Mouse (Mus musculus) forebrain, embryonic 10.5 days (tissue): Measurements from ENCODE around the gene Tm4sf19. TPM values are rescaled to one million over a fixed set of nuclear protein-coding genes. Genes with fewer than 3 reads are reported as not detected.
"Not testable (repeated sequence)": the region's sequence is repeated elsewhere in the genome, so short reads cannot be mapped to it uniquely, and the experiment has no call there.

Experiments
- DNase-seq: peaks from one replicate; pipeline ENCODE4 v3.0.0-alpha.2; 2017; ENCODE audit warnings: low spot score; ENCODE audit errors: extremely low spot score
- H3K27ac ChIP-seq: fragments of 300-500 bp; sonication (generic); 2 replicates; pipeline ENCODE4 v1.5.1; 2016; ENCODE audit warnings: mild to moderate bottlenecking
- H3K27me3 ChIP-seq: fragments of 300-500 bp; sonication (generic); 2 replicates; pipeline ENCODE4 v1.6.1; 2016; ENCODE audit warnings: mild to moderate bottlenecking; ENCODE audit not compliant: poor library complexity, severe bottlenecking
- H3K36me3 ChIP-seq: fragments of 300-500 bp; sonication (generic); replicated peaks from 2 replicates; pipeline ENCODE4 v1.6.1; 2016; ENCODE audit warnings: mild to moderate bottlenecking, moderate library complexity
- H3K4me1 ChIP-seq: fragments of 300-500 bp; sonication (generic); 2 replicates; pipeline ENCODE4 v1.6.1; 2016
- H3K4me3 ChIP-seq: fragments of 300-500 bp; sonication (generic); 2 replicates; pipeline ENCODE4 v1.5.1; 2016; ENCODE audit warnings: mild to moderate bottlenecking, moderate library complexity
- H3K9me3 ChIP-seq: fragments of 300-500 bp; sonication (generic); 2 replicates; pipeline ENCODE4 v1.6.1; 2016; ENCODE audit warnings: mild to moderate bottlenecking, moderate library complexity
- WGBS: fragments of 180-500 bp; shearing (Covaris S2); methylation state at CpG from one replicate; pipeline ENCODE4 v1.1.7; 2016; 5-methylcytosine and 5-hydroxymethylcytosine counted together
- polyA plus RNA-seq: library from polyadenylated mRNA; unstranded; fragments of >200 nt; fragmentation: Nextera tagmentation; extraction: Ambion mirVana; gene quantifications from 2 replicates; pipeline ENCODE4 v1.2.1, GENCODE M21; 2016

Gene Tm4sf19
- polyA plus RNA-seq, 1 experiment from 2014 or later, result not detected

DNA sequence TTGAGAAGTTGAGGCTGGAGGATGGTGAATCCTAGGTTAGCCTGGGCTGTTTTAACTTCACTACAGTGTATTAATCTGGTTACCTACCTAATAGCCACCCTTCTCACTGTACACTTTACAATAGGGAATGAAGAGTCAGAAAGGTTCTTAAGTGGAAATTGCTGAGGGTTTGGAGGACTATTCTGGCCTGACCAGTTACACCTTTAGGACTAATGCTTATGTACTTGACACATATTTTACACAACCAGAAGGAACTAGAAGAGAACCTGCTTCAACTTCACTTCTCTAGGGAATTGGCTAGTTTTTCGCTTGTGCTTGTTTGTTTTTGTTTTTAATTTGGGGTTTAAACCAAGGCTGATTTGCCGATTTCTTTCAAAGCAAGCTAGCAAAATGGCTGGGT is 32.8 kb downstream of the Tm4sf19 start:
- peaks cover 27% of the 10 kb centered on the region for H3K4me1 ChIP-seq
- no peaks in the 10 kb centered on the region for H3K27me3 ChIP-seq
- no peak for DNase-seq
- H3K36me3 ChIP-seq, result no peaks in the 10 kb centered on the region
- WGBS, result 76% methylated on average over 2 of the region's 2 CpGs
- no peak overlapping the region for H3K4me3 ChIP-seq
- no peaks in the 10 kb centered on the region for H3K9me3 ChIP-seq
- H3K27ac ChIP-seq, result no peak overlapping the region

DNA sequence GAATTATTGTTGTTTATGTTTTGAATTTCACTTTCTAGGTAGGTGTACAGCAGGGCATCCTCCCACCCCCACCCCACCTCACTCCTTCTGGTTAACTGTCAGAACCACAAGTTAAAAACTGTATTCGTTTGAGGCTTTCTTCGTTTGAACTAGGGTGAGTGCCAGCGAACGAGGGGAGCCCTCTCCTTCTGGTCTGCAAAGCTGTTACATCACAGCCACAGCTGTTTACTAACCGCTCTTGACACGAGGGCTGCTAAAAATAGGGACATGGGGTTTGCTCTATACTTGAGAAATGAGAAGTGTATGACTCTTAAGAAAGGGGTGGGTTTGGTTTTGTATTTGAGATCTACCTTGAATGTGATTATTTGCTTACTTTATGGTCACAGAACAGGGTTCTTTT is 33.8 kb downstream of the Tm4sf19 start:
- H3K36me3 ChIP-seq, result no peaks in the 10 kb centered on the region
- DNase-seq, result no peak
- 72% methylated on average over 6 of the region's 6 CpGs for WGBS

DNA sequence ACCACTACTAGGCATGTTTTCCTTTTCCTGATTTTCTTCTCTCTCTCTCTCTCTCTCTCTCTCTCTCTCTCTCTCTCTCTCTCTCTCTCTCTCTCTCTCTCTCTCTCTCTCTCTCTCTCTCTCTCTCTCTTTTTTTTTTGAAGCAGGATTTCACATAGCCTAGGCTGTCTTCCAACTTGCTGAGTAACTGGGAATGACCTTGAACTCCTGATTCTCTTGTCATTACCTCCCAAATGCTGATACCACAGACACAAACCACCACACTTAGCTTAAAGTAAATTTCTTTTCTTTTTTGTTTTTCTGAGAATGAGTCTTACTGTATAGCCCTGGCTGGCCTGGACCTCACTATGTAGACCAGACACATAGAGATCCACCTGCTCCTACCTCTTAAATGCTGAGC is 34.4 kb downstream of the Tm4sf19 start:
- Histone ChIP-seq H3K9me3 (no peaks in the 10 kb centered on the region), H3K36me3 (no peaks in the 10 kb centered on the region), H3K27ac (no peak overlapping the region), H3K4me1 (peaks cover 21% of the 10 kb centered on the region), H3K4me3 (no peak overlapping the region), H3K27me3 (no peaks in the 10 kb centered on the region)
- DNase-seq, result no peak

More for the DNA sequence above, 33.8 kb downstream of the Tm4sf19 start:
- H3K9me3 ChIP-seq, result no peaks in the 10 kb centered on the region
- no peak overlapping the region for H3K27ac ChIP-seq
- H3K4me3 ChIP-seq, result no peak overlapping the region
- no peaks in the 10 kb centered on the region for H3K27me3 ChIP-seq
- H3K4me1 ChIP-seq, result peaks cover 27% of the 10 kb centered on the region

DNA sequence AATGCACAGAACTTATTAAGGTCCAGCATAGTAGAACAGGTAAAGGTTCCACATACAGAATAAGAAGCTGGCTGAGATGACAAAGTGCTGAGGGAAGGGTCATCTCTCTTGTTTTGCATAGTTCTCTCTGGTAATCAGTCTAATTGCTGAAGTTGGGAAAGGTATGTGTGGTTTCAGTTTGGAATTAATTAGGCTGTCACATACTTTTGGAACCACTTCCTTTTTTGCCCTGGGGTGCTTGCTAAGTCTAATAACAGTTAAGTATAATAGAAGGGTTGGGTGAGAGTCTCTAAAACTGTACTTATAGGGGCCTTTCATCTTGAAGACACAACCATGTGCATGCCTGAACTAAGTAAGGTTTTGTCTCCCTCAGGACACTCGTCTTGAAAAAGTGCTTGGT is 36.4 kb downstream of the Tm4sf19 start:
- Histone ChIP-seq H3K27me3 (no peaks in the 10 kb centered on the region), H3K4me3 (no peak overlapping the region), H3K36me3 (peaks cover 8% of the 10 kb centered on the region; the same call in 1 of the 2 replicates), H3K4me1 (peaks cover 5% of the 10 kb centered on the region), H3K9me3 (no peaks in the 10 kb centered on the region), H3K27ac (no peak overlapping the region)
- WGBS, result 68% methylated on average over 1 of the region's 1 CpGs
- DNase-seq, result no peak

DNA sequence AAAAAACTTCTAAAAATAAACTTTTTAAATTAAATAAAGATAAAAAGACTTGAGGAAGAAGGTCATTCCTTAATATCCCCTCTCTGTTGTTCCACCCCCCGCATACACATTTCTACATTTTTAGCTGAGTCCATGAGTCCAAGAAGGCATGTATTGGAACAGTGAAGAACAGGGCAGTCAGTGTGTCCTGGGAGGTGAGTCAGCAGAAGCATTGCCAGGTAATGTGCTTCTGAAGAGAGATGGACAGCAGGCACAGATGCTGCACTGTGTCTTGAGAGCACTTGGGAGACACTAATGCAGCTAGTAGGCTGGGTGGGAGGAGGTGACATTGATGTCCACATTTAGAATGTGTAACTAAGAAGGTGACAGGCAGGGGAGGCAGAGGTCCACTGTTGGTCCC is 37.0 kb downstream of the Tm4sf19 start:
- H3K4me1 ChIP-seq, result no peaks in the 10 kb centered on the region
- no peaks in the 10 kb centered on the region for H3K9me3 ChIP-seq
- no peak for DNase-seq
- 94% methylated on average over 1 of the region's 1 CpGs for WGBS
- H3K4me3 ChIP-seq, result no peak overlapping the region
- no peaks in the 10 kb centered on the region for H3K27me3 ChIP-seq
- no peak overlapping the region for H3K27ac ChIP-seq
- peaks cover 8% of the 10 kb centered on the region; the same call in 1 of the 2 replicates for H3K36me3 ChIP-seq

DNA sequence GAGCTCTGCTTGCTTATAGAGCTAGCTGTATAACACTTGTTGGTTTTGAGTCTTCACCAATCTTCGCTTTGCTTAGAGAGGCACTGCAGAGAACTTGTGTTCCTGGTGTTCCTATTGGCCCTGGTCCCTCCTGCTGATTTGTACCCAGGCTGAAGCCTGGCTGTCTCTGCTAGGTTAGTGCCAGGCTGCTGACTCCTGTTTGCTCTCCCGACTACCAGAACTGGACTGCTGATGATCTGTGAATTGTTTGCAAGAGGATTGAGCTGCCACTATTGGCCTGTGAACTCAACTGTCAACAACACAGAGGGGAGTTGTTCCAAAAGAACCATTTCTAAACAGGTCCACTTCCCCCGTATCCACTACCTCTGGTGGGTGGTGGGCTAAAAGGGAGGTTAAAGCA is 41.1 kb downstream of the Tm4sf19 start:
- WGBS, result 92% methylated on average over 3 of the region's 3 CpGs
- H3K9me3 ChIP-seq, result no peaks in the 10 kb centered on the region
- H3K4me3 ChIP-seq, result no peak overlapping the region
- H3K27me3 ChIP-seq, result no peaks in the 10 kb centered on the region
- no peak overlapping the region for H3K27ac ChIP-seq
- DNase-seq, result no peak
- no peaks in the 10 kb centered on the region for H3K4me1 ChIP-seq
- peaks cover 8% of the 10 kb centered on the region; the same call in 1 of the 2 replicates for H3K36me3 ChIP-seq

DNA sequence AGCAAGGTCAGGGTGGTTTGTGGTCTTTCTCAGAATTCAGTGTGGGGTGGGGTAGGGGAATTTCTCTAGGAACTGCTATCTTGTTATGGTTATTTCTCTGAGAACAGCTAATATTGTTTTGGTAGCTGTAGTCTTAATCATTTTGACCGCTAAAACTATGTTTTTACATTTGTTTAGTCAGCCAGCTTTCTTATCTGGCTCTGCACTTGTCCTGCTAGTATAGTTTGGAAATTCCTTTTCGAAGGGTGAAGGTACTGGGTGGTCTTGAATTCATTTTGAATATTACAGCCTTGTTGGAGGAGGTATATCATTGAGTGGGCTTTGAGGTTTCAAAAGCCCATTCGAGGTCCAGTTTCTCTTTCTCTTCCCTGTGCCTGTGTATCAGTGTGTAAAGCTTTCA is 44.3 kb downstream of the Tm4sf19 start:
- H3K4me3 ChIP-seq, H3K9me3 ChIP-seq, H3K27me3 ChIP-seq, H3K27ac ChIP-seq, H3K4me1 ChIP-seq, H3K36me3 ChIP-seq, DNase-seq: not testable (repeated sequence)
- 94% methylated on average over 3 of the region's 3 CpGs for WGBS

DNA sequence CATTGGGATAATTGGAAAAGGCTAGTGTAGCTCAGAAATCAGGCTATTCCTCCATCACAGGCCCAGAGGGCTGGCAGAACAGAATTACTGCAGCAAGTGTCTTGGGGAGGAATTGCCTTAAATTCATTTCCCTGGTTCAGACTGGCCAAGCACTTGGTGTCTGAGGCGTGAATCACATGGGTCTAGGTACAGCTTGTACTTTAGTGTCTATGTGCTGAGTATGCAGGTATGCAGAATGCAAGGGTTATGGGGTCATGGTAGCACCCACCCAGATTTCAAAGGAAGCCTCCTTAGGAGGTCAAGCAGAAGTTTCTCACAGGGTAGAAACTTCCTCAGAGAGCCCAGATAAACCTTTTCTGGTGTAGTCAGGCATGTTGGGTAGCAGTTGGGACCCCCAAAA is 45.3 kb downstream of the Tm4sf19 start:
- Histone ChIP-seq H3K27ac (no peak overlapping the region), H3K36me3 (peaks cover 8% of the 10 kb centered on the region; the same call in 1 of the 2 replicates), H3K4me3 (no peak overlapping the region), H3K9me3 (no peaks in the 10 kb centered on the region), H3K4me1 (no peaks in the 10 kb centered on the region), H3K27me3 (no peaks in the 10 kb centered on the region)
- no peak for DNase-seq
- 92% methylated on average over 1 of the region's 1 CpGs for WGBS

DNA sequence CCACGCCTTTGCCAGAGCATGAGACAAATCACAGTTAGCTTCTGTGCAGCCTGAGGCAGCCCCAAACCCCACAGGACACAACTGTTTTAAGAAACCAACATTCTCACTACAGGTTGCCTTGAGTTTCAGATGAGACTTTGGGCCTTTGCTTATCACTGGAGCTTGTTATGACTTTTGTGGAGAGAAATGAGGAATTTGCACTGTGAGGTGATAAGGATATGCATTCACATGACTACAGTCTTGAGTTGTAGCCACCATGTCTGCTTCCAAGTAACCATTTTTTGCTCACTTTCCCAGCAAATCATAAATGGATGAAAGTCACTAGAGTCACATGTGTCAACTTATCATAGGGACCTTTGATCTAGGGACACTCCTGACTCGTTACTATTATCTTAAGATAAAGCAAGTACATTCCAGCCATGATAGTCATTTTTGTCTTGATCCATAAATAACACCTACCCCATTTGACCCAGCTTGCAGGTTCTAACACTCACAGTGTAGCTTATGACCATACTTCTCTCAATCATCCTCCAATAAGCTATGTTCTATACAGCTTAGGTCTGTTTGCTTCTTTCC is 46.3 kb downstream of the Tm4sf19 start:
- Histone ChIP-seq H3K36me3 (peaks cover 1% of the 10 kb centered on the region), H3K9me3 (no peaks in the 10 kb centered on the region), H3K4me3 (no peak overlapping the region), H3K27me3 (no peaks in the 10 kb centered on the region), H3K4me1 (no peaks in the 10 kb centered on the region), H3K27ac (no peak overlapping the region)
- 89% methylated on average over 2 of the region's 2 CpGs for WGBS
- no peak for DNase-seq

DNA sequence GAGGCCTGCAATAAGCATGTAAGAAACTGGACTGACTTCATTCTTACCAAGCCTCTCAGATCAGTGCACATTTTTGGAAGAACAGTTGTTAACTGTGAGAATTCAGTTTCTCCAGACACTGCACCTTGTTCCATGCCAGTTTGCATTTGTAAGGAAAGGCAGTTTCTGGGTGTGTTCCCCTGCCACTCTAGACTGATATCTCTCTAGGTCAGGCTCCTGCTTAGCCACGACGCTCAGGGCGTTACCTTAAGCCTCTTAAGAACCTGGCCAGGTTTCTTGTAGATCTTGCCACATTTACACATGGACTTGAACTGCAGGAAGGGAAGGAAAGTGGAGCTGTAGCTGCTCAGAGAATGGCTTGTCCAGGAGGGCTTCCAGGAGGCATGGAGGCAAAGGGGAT is 49.4 kb downstream of the Tm4sf19 start:
- Histone ChIP-seq H3K4me3 (no peak overlapping the region), H3K36me3 (peaks cover 16% of the 10 kb centered on the region), H3K9me3 (no peaks in the 10 kb centered on the region), H3K27ac (no peak overlapping the region), H3K27me3 (no peaks in the 10 kb centered on the region), H3K4me1 (no peaks in the 10 kb centered on the region; the same call in 1 of the 2 replicates)
- no peak for DNase-seq
- WGBS, result 87% methylated on average over 3 of the region's 3 CpGs

DNA sequence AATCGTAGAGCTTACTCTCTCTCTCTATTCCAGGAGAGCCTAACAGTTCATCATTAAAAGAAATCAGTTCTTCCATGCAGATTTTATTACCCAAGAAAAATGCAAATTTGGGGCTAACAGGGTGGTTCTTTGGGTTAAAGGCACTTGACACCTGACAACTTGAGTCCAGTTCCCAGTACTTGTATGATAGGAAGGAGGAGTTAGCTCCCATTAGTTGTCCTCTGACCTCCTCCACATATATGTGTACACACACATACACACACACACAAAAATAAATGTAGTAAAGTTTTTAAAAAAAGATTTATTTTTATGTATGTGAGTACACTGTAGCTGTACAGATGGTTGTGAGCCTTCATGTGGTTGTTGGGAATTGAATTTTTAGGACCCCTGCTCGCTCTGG is 49.8 kb downstream of the Tm4sf19 start:
- Histone ChIP-seq H3K27me3 (no peaks in the 10 kb centered on the region), H3K4me3 (no peak overlapping the region), H3K36me3 (peaks cover 17% of the 10 kb centered on the region), H3K9me3 (no peaks in the 10 kb centered on the region), H3K27ac (no peak overlapping the region), H3K4me1 (no peaks in the 10 kb centered on the region; the same call in 1 of the 2 replicates)
- no peak for DNase-seq
- 95% methylated on average over 2 of the region's 2 CpGs for WGBS

DNA sequence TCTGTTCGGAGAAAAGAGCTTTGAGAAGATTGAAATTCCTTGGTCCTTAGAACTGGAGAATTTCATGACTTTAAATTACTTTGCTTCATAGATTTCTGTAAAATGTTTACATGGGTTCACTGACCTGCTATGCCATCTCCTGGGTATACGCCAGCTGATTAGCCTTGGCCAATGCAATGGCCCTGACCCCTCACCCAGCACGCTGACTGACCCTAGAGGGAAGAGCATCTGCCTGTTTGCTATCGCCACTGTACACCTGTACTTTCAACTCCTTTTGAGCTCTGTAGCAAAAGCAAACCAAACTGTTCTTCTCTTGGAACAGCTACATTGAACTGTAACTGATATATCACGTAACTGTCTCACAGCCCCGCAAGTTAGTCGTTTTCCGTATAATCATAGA is 52.8 kb downstream of the Tm4sf19 start:
- Histone ChIP-seq H3K4me1 (no peaks in the 10 kb centered on the region; the same call in 1 of the 2 replicates), H3K27ac (no peak overlapping the region), H3K36me3 (peaks cover 31% of the 10 kb centered on the region), H3K4me3 (no peak overlapping the region), H3K27me3 (no peaks in the 10 kb centered on the region), H3K9me3 (no peaks in the 10 kb centered on the region)
- no peak for DNase-seq
- WGBS, result 96% methylated on average over 8 of the region's 8 CpGs

DNA sequence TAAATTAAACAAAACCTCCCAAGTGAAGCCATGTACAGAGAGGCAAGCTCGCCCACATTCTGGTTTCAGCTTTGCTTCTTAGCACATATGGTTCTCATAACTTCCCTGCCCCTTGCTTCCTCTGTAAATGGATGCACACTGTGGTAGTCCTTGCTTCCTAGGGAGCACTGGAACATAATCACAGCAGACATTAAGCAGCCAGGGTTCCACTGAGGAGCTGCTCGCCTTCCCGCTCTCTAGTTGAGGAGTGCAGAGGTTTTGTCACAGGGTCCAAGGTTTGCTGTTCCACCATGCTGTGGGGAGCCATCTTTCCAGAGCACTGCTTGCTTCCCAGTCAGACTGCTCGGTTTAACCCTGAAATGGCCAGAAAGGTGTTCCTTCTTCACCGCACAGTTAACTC is 54.3 kb downstream of the Tm4sf19 start:
- Histone ChIP-seq H3K36me3 (peaks cover 37% of the 10 kb centered on the region), H3K9me3 (no peaks in the 10 kb centered on the region), H3K27me3 (no peaks in the 10 kb centered on the region), H3K4me3 (no peak overlapping the region), H3K4me1 (no peaks in the 10 kb centered on the region; the same call in 1 of the 2 replicates), H3K27ac (peak overlapping the region; percentile 44; the same call in 1 of the 2 replicates)
- peak; percentile 18 for DNase-seq
- 76% methylated on average over 5 of the region's 5 CpGs for WGBS

DNA sequence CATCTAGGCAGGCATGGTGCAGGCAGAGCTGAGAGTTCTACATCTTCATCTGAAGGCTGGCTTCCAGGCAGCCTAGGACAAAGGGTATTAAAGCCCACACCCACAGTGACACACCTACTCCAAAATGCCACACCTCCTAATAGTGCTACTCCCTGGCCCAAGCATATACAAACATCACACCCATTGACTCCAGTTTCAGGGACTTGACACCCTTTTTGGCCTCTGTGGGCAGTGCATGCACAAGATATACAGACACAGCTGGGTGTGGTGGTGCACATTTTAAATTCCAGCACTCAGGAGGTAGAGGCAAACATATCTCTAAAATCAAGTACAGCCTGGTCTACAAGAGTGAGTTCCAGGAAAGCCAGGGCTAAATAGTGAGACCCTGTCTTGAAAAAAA is 55.8 kb downstream of the Tm4sf19 start:
- H3K4me1 ChIP-seq, result no peaks in the 10 kb centered on the region; the same call in 1 of the 2 replicates
- H3K36me3 ChIP-seq, result peaks cover 37% of the 10 kb centered on the region
- no peak overlapping the region for H3K27ac ChIP-seq
- H3K4me3 ChIP-seq, result no peak overlapping the region
- no peaks in the 10 kb centered on the region for H3K9me3 ChIP-seq
- no peaks in the 10 kb centered on the region for H3K27me3 ChIP-seq
- DNase-seq, result no peak
